Mouse (Mus musculus) brain, embryonic 14.5 days (tissue): Measurements from ENCODE around the gene Wwox. TPM values are rescaled to one million over a fixed set of nuclear protein-coding genes. Genes with fewer than 3 reads are reported as not detected.
A peak's percentile ranks its signal among the peaks of the same experiment; 100 is the strongest.

Source experiments
- DNase-seq: peaks from one replicate; pipeline ENCODE4 v3.0.0-alpha.2; 2011; ENCODE audit warnings: low read depth
- CTCF ChIP-seq: fragments of 200-500 bp; IDR thresholded peaks from 2 replicates; pipeline ENCODE4 v1.5.1; 2012; ENCODE audit warnings: inconsistent platforms, mild to moderate bottlenecking, moderate library complexity, borderline replicate concordance; ENCODE audit not compliant: insufficient read depth, insufficient read length; ENCODE audit errors: extremely low read depth
- POLR2A ChIP-seq: fragments of 200-500 bp; IDR thresholded peaks from 2 replicates; pipeline ENCODE4 v1.6.1; 2012; ENCODE audit warnings: mild to moderate bottlenecking, inconsistent platforms, borderline replicate concordance; ENCODE audit not compliant: poor library complexity, insufficient read depth, insufficient read length, severe bottlenecking; ENCODE audit errors: extremely low read depth
- polyA plus RNA-seq: library from polyadenylated mRNA; depleted of rRNA; stranded (reverse); fragments of >200 nt; gene quantifications from 2 replicates; pipeline ENCODE4 v1.2.3, GENCODE M21; 2012

Wwox gene
- polyA plus RNA-seq, 1 experiment = 11.0 TPM

DNA sequence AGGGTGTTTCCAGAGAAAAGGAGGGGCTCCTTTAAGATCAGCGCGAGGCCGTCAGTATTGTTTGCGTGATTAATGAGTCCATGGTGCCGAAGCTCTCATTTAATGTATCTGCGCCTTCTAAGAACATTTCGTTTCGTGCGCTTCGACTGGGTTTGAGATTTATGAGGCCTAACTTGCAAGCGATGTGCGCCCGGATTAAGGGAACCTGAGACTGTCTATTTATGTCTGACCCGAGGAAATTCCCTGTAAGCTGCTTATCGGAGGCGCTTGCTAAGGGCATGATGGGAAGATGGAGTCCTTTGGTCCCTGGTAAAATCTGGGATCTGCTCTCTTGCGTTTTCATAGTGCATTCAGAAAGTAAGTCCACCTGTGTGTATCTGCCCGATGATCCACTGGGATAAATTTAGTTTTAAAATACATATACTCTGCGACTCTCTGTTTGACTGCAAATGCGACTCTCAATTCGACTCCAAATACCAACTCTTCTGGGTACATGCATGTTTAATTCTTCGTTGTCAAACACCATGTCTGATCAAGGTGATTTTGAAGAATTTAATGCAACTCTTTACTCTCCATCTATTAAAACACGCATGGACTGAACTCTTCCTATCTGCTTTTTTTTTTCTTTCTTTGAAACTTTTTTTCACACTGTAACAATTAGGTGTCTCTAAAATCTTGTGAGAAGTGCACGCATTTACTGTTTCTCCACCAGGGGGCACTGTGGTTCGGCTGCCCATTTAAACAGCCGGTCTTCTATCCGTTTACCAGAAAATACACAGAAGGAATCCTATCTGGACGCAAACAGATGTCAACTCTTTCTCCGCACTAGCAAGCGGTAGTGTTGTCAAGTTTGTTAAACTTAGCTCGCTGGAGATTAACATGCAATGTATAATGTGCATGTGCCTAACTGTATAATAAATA, 331.7 kb downstream of the Wwox start:
- DNase-seq = peak; percentile 93
- TF ChIP-seq POLR2A (no peak), CTCF (peak; percentile 78; the same call in 1 of the 2 replicates)

DNA sequence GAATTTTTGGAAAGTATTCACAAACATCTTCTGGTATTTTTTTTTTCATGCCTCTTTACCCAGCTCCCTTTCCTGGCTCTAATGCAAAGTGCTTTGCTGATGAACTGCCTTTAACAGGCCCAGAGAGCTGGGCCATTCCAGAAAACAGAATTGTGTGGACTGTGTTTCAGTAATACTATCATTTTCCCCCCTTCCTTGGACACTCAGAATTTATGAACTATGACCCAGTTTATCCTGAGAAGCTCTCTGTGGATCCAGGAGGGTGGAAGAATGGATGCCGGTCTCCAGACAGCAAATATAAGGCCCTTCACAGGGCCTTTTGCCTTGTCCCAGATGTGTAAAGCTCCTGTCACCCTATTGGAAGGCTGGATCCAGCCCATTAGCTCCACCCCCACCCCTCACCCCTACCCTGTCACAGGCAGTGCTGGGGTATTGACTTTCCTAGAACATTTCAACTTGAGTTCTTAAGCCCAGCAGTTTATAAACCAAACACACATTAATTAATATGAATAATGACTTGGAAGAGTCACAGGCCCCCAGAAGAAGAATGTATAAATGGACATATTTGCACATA, 332.9 kb downstream of the Wwox start:
- no peak for DNase-seq
- TF ChIP-seq CTCF (no peak), POLR2A (no peak)

DNA sequence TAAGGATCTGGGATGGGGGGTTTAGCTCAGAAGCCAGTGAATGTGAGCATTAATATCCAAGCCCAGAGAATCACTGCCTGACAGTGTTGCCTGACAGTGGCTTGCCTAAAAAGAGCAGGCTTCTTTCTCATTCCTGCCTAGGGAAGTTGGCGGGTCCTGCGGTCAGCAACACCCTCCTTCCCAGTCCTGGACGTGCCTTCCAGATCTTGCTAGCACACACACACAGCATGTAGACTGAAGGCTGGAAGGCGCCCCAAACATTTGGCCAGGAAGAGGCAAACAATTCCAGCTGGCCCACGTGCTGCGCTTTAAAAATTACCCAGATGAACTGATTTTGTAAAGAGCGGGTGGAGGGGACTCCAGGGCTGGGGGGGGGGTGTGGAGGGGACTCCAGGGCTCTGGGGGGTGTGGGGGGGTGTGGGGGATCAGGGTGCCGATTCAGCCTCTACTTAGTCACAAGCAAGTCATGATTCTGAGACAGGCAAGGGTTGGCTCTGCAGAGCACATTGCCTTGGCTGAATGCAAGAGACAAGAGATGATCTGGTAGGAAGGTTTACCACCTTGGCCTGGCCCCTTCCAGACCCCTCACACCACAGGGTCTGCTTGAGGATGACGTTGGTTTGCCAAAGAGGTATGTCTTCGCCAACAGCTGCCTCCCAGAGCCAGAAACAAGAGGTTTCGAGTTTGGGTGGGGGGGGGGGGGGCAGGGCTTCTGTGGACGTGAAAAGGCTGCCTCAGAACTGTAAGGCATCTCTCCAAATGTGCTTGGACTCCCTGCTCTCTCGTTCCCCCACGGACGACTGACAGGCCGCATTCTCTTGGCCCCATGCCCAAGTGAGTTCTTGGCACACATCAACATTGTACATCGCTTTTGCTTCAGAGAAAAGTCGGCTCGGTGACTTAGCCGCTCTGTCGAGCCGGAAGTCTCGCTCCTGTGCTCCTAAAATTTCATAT, 334.3 kb downstream of the Wwox start:
- no peak for TF ChIP-seq CTCF
- TF ChIP-seq POLR2A = no peak
- peak; percentile 91 for DNase-seq

DNA sequence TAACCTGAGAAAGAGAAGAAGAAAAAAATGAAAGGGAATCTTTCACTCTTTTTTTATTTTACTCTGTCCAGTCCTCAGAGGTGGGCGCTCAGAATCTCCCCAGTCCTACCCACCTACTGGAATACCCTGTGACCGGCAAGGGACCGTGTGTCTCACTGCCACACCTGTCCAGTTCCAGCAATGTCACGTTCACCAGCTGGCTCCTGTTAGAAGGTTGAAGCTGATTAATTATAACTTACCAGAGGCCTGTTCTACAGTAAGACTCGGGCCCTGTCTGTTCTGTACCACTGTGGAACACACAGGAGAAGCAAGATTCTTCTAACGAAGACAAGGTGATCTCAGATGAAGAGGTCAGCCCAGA, 334.9 kb downstream of the Wwox start:
- TF ChIP-seq POLR2A (no peak), CTCF (no peak)
- DNase-seq = no peak

DNA sequence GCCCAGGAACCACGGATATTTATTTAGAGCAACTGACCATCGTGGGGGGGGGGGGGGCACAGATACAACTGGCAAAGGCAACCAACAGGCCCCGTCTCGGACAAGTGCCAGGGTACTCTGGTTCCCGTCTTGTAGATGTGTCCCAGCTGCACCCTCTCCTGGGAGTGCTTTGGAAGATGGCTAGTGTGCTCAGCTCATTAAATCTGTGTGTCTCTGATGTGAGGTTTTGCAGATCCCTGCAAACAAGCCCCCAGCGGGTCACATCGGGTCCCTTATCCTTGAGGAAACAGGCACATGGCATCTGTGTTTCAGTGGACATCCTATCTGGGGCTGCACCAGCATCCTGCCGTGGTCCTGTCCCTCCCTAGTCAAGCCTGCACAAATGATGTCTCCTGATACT, 336.1 kb downstream of the Wwox start:
- no peak for TF ChIP-seq CTCF
- no peak for DNase-seq

DNA sequence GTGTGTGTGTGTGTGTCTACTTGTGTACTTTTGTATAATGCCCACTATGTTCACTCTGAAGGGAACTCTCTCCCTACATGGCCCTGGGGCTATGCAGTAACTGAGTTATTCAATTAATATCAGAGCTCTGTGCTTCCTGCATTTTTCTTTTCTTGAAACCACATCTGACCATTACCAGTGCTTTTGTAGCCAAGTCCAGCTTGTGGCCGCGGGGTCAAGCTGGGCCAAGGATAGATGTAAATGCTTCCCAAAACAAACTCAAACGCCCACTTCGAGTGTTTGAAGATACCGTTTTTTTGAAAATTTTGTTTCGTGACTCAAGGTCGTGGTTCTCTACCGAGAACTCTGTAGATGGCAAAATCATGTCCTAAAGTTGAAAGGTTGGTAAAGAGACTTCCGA, 337.2 kb downstream of the Wwox start:
- no peak for TF ChIP-seq POLR2A
- no peak for TF ChIP-seq CTCF
- no peak for DNase-seq

DNA sequence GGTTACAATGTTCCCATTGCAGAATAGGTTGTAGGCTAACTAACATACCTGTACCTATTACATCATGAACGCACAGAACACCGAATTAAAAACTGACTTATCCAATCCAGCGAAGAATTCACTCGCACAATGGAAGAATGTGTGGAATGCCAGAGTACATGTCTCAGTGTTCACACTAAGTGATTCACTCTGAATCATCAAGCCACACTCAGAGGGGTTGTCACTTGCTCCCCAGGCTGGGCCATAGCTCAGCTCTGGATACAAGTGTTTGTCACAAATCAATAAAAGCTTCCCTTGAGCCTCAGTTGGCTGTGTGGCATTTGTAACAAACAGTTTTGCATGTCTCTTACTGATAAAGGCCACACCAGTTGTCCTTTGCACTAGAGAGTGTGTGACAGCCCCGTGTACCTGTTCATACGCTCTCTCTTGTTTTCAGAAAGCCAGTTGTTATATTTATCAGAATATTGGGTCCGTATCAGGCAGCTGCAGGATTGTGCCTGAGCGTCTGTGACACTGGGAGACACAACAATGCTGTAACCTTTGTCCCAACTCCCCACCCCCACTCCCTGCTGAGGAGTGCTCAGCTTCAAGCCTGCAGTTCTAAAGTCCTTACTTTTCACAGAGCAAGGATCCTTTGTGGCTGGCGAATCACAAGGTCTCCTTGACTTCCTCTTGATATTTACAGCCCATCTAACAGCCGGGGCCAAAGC, 338.0 kb downstream of the Wwox start:
- TF ChIP-seq POLR2A (no peak), CTCF (no peak)
- no peak for DNase-seq

DNA sequence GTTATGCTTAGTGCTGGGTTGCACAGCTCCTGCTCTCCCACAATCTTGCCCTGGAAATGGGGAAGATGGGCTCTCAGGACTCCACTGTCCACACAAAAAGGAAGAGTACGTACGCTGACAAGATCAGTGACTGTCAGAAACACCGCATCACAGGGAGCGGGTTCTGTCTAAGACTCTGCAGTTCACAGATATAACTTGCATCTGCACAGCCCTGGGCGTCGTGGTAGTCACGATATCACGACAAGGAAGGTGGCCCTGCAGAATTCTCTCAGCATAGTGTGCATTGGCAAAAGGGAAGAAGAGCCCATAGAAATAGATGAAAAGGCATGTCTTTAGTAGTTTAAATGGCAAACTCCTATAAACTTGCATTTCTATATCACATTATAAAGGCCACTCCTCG, 339.5 kb downstream of the Wwox start:
- TF ChIP-seq POLR2A (no peak), CTCF (no peak)

DNA sequence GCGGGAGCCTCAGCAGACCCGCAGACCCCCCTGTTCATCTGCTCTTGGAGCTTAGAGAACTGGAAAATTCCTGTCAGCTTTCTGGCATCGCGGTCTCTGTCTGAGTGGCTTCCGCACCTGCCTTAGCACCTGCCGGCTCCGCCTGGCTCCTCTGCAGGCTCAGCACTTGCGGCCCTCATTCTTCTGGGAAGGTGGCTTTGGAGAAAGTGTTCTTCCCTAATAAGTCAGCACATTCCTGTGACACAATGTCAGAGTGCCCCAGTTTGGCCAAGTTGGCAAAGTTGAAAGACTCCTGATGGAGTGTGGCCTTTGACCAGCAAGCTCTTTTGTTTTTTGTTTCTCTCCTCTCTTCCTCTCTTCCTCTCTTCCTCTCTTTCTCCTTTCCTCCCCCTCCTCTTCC, 343.9 kb downstream of the Wwox start:
- TF ChIP-seq CTCF (no peak), POLR2A (no peak)
- no peak for DNase-seq

More for the DNA sequence above, 339.5 kb downstream of the Wwox start:
- DNase-seq = no peak

DNA sequence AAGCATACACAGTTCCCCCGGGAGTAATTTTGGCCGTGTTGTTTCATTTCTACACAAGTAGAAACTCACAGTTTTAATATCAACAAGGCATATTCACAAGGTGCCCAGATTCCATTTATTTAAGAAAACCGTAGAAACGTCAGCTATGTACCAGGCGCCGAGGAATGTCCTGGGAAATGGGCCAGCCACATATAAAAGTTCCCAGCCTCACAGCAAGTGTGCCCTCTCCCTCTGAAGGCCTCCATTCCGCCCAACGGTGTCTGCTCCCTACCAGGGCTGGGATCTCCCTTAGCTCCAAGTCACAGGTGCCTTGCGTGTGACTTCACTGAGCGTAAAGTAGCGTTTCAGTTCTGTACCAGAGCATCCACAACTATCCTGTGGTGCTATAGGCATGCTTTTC, 346.4 kb downstream of the Wwox start:
- no peak for DNase-seq
- TF ChIP-seq CTCF (no peak), POLR2A (no peak)

DNA sequence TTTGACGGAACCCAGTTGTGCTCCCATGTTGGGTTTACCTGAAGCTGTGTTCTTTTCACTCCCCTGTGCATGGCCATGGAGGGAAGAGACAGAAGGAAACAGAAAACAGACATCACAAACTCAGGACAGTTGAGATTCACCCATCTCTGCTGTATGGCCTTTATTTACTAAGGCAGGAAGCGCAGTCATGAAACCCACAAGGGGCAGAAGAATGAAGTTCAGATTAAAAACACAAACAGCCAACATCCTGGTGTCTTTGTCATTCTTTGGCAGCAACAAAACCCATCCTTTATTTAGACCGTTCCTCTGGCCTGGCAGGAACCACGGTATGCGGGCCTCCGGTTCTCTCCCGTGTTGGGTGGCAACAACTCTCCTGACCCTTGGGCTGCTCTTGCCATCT, 350.2 kb downstream of the Wwox start:
- TF ChIP-seq CTCF = no peak
- no peak for TF ChIP-seq POLR2A
- DNase-seq = no peak

DNA sequence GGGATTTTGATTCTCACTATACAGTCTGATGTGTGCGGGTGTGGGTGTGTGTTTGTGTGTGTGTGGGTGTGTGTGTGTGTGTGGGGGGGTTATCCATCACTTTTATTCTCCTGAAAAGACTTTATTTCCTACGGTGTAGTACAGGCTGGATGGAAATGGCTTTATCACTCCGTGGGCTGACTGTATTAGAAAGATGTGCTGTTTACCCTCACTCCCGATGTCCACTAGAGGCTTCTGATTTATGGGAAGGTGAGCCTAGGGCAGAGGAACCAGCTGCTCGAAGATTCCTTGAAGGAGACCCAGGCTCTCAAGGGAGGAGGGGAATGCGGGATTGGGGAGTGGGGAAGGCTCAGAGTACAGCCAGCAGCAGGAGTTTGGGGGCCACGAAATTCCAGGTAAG, 351.3 kb downstream of the Wwox start:
- TF ChIP-seq POLR2A = no peak
- no peak for TF ChIP-seq CTCF
- DNase-seq = no peak
